Mouse (Mus musculus) lung, postnatal 10 days (tissue): ENCODE data around the gene Gm16181.

Experiments
- DNase-seq: peaks from one replicate; pipeline ENCODE4 v3.0.0; 2021

Gene Gm16181

GRCm38 (mm10) chr17:35220156-35220952 is at the start of gene Gm16181:
TSS of gene Gm16181 (plus strand) at chr17:35220834.
- peak; percentile 78 for DNase-seq

- DNase-seq: no peak
These were observed 48.0 kb upstream of the Gm16181 start for GRCm38 (mm10) chr17:35172445-35173234.

GRCm38 (mm10) chr17:35173329-35173728 is 47.3 kb upstream of the Gm16181 start:
- no peak for DNase-seq

- no peak for DNase-seq
These were observed 46.2 kb upstream of the Gm16181 start for GRCm38 (mm10) chr17:35174201-35174977.

- DNase-seq: no peak
These were observed 45.3 kb upstream of the Gm16181 start for GRCm38 (mm10) chr17:35175382-35175781.

- no peak for DNase-seq
These were observed 44.7 kb upstream of the Gm16181 start, which contains the start of gene Aif1 for GRCm38 (mm10) chr17:35175968-35176367. TSS of gene Aif1 (minus strand) at chr17:35176068.

GRCm38 (mm10) chr17:35178528-35178927 is 42.1 kb upstream of the Gm16181 start:
- DNase-seq: peak; percentile 85

GRCm38 (mm10) chr17:35180093-35180492 is 40.5 kb upstream of the Gm16181 start:
- DNase-seq: no peak

- DNase-seq: peak; percentile 93
These were observed 34.7 kb upstream of the Gm16181 start for GRCm38 (mm10) chr17:35185639-35186611.

GRCm38 (mm10) chr17:35186681-35187080 is 34.0 kb upstream of the Gm16181 start:
- DNase-seq: peak; percentile 59

- DNase-seq: no peak
These were observed 33.3 kb upstream of the Gm16181 start for GRCm38 (mm10) chr17:35187345-35187744.

- DNase-seq: no peak
These were observed 32.5 kb upstream of the Gm16181 start, which contains the start of gene Lst1 for GRCm38 (mm10) chr17:35187959-35188610. TSS of gene Lst1 (minus strand) at chr17:35188439.

- DNase-seq: no peak
These were observed 31.4 kb upstream of the Gm16181 start for GRCm38 (mm10) chr17:35189186-35189585.

GRCm38 (mm10) chr17:35190096-35190495 is 30.5 kb upstream of the Gm16181 start:
- no peak for DNase-seq

- no peak for DNase-seq
These were observed 28.9 kb upstream of the Gm16181 start for GRCm38 (mm10) chr17:35191723-35192122.

- no peak for DNase-seq
These were observed 27.7 kb upstream of the Gm16181 start for GRCm38 (mm10) chr17:35192924-35193323.

GRCm38 (mm10) chr17:35193881-35194843 is 26.5 kb upstream of the Gm16181 start, which contains the start of gene Ltb:
TSS of gene Ltb (plus strand) at chr17:35194439.
- peak; percentile 40 for DNase-seq

- DNase-seq: no peak
These were observed 25.6 kb upstream of the Gm16181 start for GRCm38 (mm10) chr17:35194844-35195630.
